Mouse (Mus musculus) midbrain, embryonic 11.5 days (tissue): ENCODE data around the gene Cracr2b. TPM values are rescaled to one million over a fixed set of nuclear protein-coding genes. Genes with fewer than 3 reads are reported as not detected.

Experiments
- ATAC-seq: fragments of 200-750 bp; cut with Nextera tagmentation; 2 replicates; pipeline ENCODE4 v1.8.0; 2017; ENCODE audit warnings: moderate TSS enrichment, moderate library complexity; ENCODE audit not compliant: low FRiP score
- DNase-seq: peaks from one replicate; pipeline ENCODE4 v3.0.0; 2015; ENCODE audit warnings: low spot score; ENCODE audit errors: missing footprints
- H3K27ac ChIP-seq: fragments of 300-500 bp; sonication (generic); 2 replicates; pipeline ENCODE4 v1.5.1; 2014; ENCODE audit warnings: low read depth, low read length
- H3K27me3 ChIP-seq: fragments of 300-500 bp; sonication (generic); 2 replicates; pipeline ENCODE4 v1.6.1; 2014; ENCODE audit warnings: mild to moderate bottlenecking, low read length, moderate library complexity, mixed read lengths; ENCODE audit not compliant: control insufficient read depth, insufficient read depth
- H3K36me3 ChIP-seq: fragments of 300-500 bp; sonication (generic); 2 replicates; pipeline ENCODE4 v1.6.1; 2014; ENCODE audit warnings: mild to moderate bottlenecking, low read length, moderate library complexity, mixed read lengths; ENCODE audit not compliant: control insufficient read depth, insufficient read depth
- H3K4me1 ChIP-seq: fragments of 300-500 bp; sonication (generic); 2 replicates; pipeline ENCODE4 v1.6.1; 2014; ENCODE audit warnings: low read length; ENCODE audit not compliant: control insufficient read depth, insufficient read depth
- H3K4me2 ChIP-seq: fragments of 300-500 bp; sonication (generic); 2 replicates; pipeline ENCODE4 v1.6.1; 2014; ENCODE audit warnings: mild to moderate bottlenecking, moderate library complexity
- H3K4me3 ChIP-seq: fragments of 300-500 bp; sonication (generic); 2 replicates; pipeline ENCODE4 v1.5.1; 2014; ENCODE audit warnings: low read depth, low read length
- H3K9ac ChIP-seq: fragments of 300-500 bp; sonication (generic); 2 replicates; pipeline ENCODE4 v1.6.1; 2014; ENCODE audit warnings: low read length
- H3K9me3 ChIP-seq: fragments of 300-500 bp; sonication (generic); 2 replicates; pipeline ENCODE4 v1.6.1; 2016; ENCODE audit warnings: low read length; ENCODE audit not compliant: control insufficient read depth
- WGBS: fragments of 180-500 bp; shearing (Covaris S2); extraction: QIAGEN DNeasy Blood & Tissue Kit; methylation state at CpG from one replicate; pipeline ENCODE4 v1.1.7; 2014; 5-methylcytosine and 5-hydroxymethylcytosine counted together
- polyA plus RNA-seq: library from polyadenylated mRNA; unstranded; fragments of >200 nt; fragmentation: Nextera tagmentation; extraction: Ambion mirVana; gene quantifications from 2 replicates; pipeline ENCODE4 v1.2.1, GENCODE M21; 2014

The Cracr2b gene
- polyA plus RNA-seq, 1 experiment from 2014 or later: 5.3 TPM

GRCm38 (mm10) chr7:141438201-141438968 is 22.5 kb upstream of the Cracr2b start:
- no peak for ATAC-seq
- 0 out of 2 replicates have a peak, but pooled peaks cover 2% of the 10 kb centered on the region for H3K36me3 ChIP-seq
- peak; percentile 64 for DNase-seq
- no peaks in the 10 kb centered on the region for H3K27me3 ChIP-seq
- no peak overlapping the region for H3K4me3 ChIP-seq
- H3K9me3 ChIP-seq: no peaks in the 10 kb centered on the region
- WGBS: 91% methylated on average over 12 of the region's 12 CpGs
- H3K9ac ChIP-seq: no peak overlapping the region
- no peak overlapping the region for H3K27ac ChIP-seq
- H3K4me2 ChIP-seq: no peak overlapping the region
- peaks cover 39% of the 10 kb centered on the region for H3K4me1 ChIP-seq

GRCm38 (mm10) chr7:141439140-141439679 is 21.7 kb upstream of the Cracr2b start:
- H3K9ac ChIP-seq: no peak overlapping the region
- 0 out of 2 replicates have a peak, but pooled peaks cover 2% of the 10 kb centered on the region for H3K36me3 ChIP-seq
- WGBS: 97% methylated on average over 10 of the region's 10 CpGs
- H3K4me1 ChIP-seq: peaks cover 34% of the 10 kb centered on the region
- ATAC-seq (no peak), DNase-seq (no peak)
- H3K27me3 ChIP-seq: no peaks in the 10 kb centered on the region
- H3K9me3 ChIP-seq: no peaks in the 10 kb centered on the region
- no peak overlapping the region for H3K4me2 ChIP-seq
- H3K4me3 ChIP-seq: no peak overlapping the region
- no peak overlapping the region for H3K27ac ChIP-seq

- no peaks in the 10 kb centered on the region for H3K9me3 ChIP-seq
- DNase-seq: peak; percentile 35
- no peak overlapping the region for H3K4me2 ChIP-seq
- H3K36me3 ChIP-seq: 0 out of 2 replicates have a peak, but pooled peaks cover 2% of the 10 kb centered on the region
- no peak overlapping the region for H3K4me3 ChIP-seq
- no peak for ATAC-seq
- peaks cover 30% of the 10 kb centered on the region for H3K4me1 ChIP-seq
- no peak overlapping the region for H3K9ac ChIP-seq
- WGBS: 93% methylated on average over 11 of the region's 11 CpGs
- H3K27me3 ChIP-seq: no peaks in the 10 kb centered on the region
- no peak overlapping the region for H3K27ac ChIP-seq
These were observed 21.1 kb upstream of the Cracr2b start for GRCm38 (mm10) chr7:141439811-141440210.

- ATAC-seq: no peak
- no peak overlapping the region for H3K9ac ChIP-seq
- no peak overlapping the region for H3K4me3 ChIP-seq
- H3K27ac ChIP-seq: no peak overlapping the region
- 34% methylated on average over 6 of the region's 6 CpGs for WGBS
- no peaks in the 10 kb centered on the region for H3K27me3 ChIP-seq
- DNase-seq: peak; percentile 90
- no peak overlapping the region for H3K4me2 ChIP-seq
- H3K4me1 ChIP-seq: peaks cover 24% of the 10 kb centered on the region
- H3K9me3 ChIP-seq: no peaks in the 10 kb centered on the region
- H3K36me3 ChIP-seq: 0 out of 2 replicates have a peak, but pooled peaks cover 2% of the 10 kb centered on the region
These were observed 20.3 kb upstream of the Cracr2b start for GRCm38 (mm10) chr7:141440613-141441012.

GRCm38 (mm10) chr7:141441460-141441859 is 19.4 kb upstream of the Cracr2b start:
- peak; percentile 69 for DNase-seq
- H3K4me2 ChIP-seq: no peak overlapping the region
- no peak overlapping the region for H3K27ac ChIP-seq
- ATAC-seq: no peak
- no peak overlapping the region for H3K9ac ChIP-seq
- no peaks in the 10 kb centered on the region for H3K27me3 ChIP-seq
- H3K9me3 ChIP-seq: no peaks in the 10 kb centered on the region
- WGBS: 94% methylated on average over 9 of the region's 9 CpGs
- H3K4me3 ChIP-seq: no peak overlapping the region
- H3K36me3 ChIP-seq: 0 out of 2 replicates have a peak, but pooled peaks cover 2% of the 10 kb centered on the region
- peaks cover 18% of the 10 kb centered on the region for H3K4me1 ChIP-seq

GRCm38 (mm10) chr7:141442199-141442598 is 18.7 kb upstream of the Cracr2b start:
- H3K4me3 ChIP-seq: no peak overlapping the region
- peak overlapping the region; percentile 70 for H3K9ac ChIP-seq
- H3K27ac ChIP-seq: no peak overlapping the region
- 0 out of 2 replicates have a peak, but pooled peaks cover 2% of the 10 kb centered on the region for H3K36me3 ChIP-seq
- H3K4me2 ChIP-seq: peak overlapping the region; percentile 77
- H3K4me1 ChIP-seq: peaks cover 11% of the 10 kb centered on the region
- no peaks in the 10 kb centered on the region for H3K9me3 ChIP-seq
- 92% methylated on average over 13 of the region's 13 CpGs for WGBS
- DNase-seq (peak; percentile 44), ATAC-seq (no peak)
- no peaks in the 10 kb centered on the region for H3K27me3 ChIP-seq

- H3K9ac ChIP-seq: peak overlapping the region; percentile 70
- H3K4me2 ChIP-seq: peak overlapping the region; percentile 77
- DNase-seq (peak; percentile 93), ATAC-seq (no peak; the same call in 1 of the 2 replicates)
- 23% methylated on average over 12 of the region's 12 CpGs for WGBS
- no peaks in the 10 kb centered on the region for H3K9me3 ChIP-seq
- H3K4me1 ChIP-seq: peaks cover 14% of the 10 kb centered on the region
- H3K4me3 ChIP-seq: peak overlapping the region; percentile 43
- H3K36me3 ChIP-seq: 0 out of 2 replicates have a peak, but pooled peaks cover 2% of the 10 kb centered on the region
- no peak overlapping the region for H3K27ac ChIP-seq
- H3K27me3 ChIP-seq: no peaks in the 10 kb centered on the region
These were observed 17.6 kb upstream of the Cracr2b start for GRCm38 (mm10) chr7:141443081-141443821.

GRCm38 (mm10) chr7:141443828-141444237 is 17.1 kb upstream of the Cracr2b start, which contains the start of gene Pidd1:
Gene Pidd1, minus strand, starts transcription at chr7:141444025.
- peak; percentile 12; the same call in 1 of the 2 replicates for ATAC-seq
- H3K4me3 ChIP-seq: peak within 1 kb of the TSS; percentile 43
- no peak within 1 kb of the TSS for H3K27ac ChIP-seq
- peak; percentile 94 for DNase-seq
- no peaks in the 10 kb centered on the region for H3K27me3 ChIP-seq
- peak within 1 kb of the TSS; percentile 70 for H3K9ac ChIP-seq
- H3K4me1 ChIP-seq: peaks cover 19% of the 10 kb centered on the region
- no peaks in the 10 kb centered on the region for H3K9me3 ChIP-seq
- H3K36me3 ChIP-seq: peaks cover 5% of the 10 kb centered on the region; the same call in 1 of the 2 replicates
- 1% methylated on average over 25 of the region's 25 CpGs for WGBS
- H3K4me2 ChIP-seq: peak within 1 kb of the TSS; percentile 77
